Mouse (Mus musculus) intestine, postnatal 0 days (tissue): ENCODE measurements around the gene Csrnp2. TPM values are rescaled to one million over a fixed set of nuclear protein-coding genes. Genes with fewer than 3 reads are reported as not detected.
"Not testable (repeated sequence)": the region's sequence is repeated elsewhere in the genome, so short reads cannot be mapped to it uniquely, and the experiment has no call there.

ENCODE experiments used
- ATAC-seq: fragments of 200-750 bp; cut with Nextera tagmentation; 2 replicates; pipeline ENCODE4 v1.8.0; 2017; ENCODE audit warnings: mild to moderate bottlenecking, moderate TSS enrichment, moderate library complexity
- H3K27ac ChIP-seq: fragments of 300-500 bp; sonication (generic); 2 replicates; pipeline ENCODE4 v1.5.1; 2014; ENCODE audit warnings: mild to moderate bottlenecking, low read depth, low read length, moderate library complexity
- H3K27me3 ChIP-seq: fragments of 300-500 bp; sonication (generic); replicated peaks from 2 replicates; pipeline ENCODE4 v1.6.1; 2014; ENCODE audit warnings: low read length, mixed read lengths; ENCODE audit not compliant: control insufficient read depth, insufficient read depth
- H3K36me3 ChIP-seq: fragments of 300-500 bp; sonication (generic); 2 replicates; pipeline ENCODE4 v1.6.1; 2014; ENCODE audit warnings: mild to moderate bottlenecking, moderate library complexity; ENCODE audit not compliant: control insufficient read depth, insufficient read depth
- H3K4me1 ChIP-seq: fragments of 300-500 bp; sonication (generic); replicated peaks from 2 replicates; pipeline ENCODE4 v1.6.1; 2014; ENCODE audit warnings: antibody characterized with exemption, low read length, mixed read lengths; ENCODE audit not compliant: control insufficient read depth, insufficient read depth
- H3K4me2 ChIP-seq: fragments of 300-500 bp; sonication (generic); replicated peaks from 2 replicates; pipeline ENCODE4 v1.6.1; 2014; ENCODE audit warnings: low read depth, mild to moderate bottlenecking, moderate library complexity
- H3K4me3 ChIP-seq: fragments of 300-500 bp; sonication (generic); 2 replicates; pipeline ENCODE4 v1.5.1; 2014; ENCODE audit warnings: low read depth, low read length
- H3K9ac ChIP-seq: fragments of 300-500 bp; sonication (generic); 2 replicates; pipeline ENCODE4 v1.6.1; 2014; ENCODE audit warnings: mild to moderate bottlenecking, low read depth, low read length
- H3K9me3 ChIP-seq: fragments of 300-500 bp; sonication (generic); 2 replicates; pipeline ENCODE4 v1.6.1; 2016; ENCODE audit warnings: mixed run types; ENCODE audit not compliant: control insufficient read depth
- CTCF ChIP-seq: sonication (generic); IDR thresholded peaks from 2 replicates; pipeline ENCODE4 v1.5.1; 2016; ENCODE audit warnings: low read depth, mild to moderate bottlenecking, control low read depth, antibody characterized with exemption, moderate library complexity
- WGBS: fragments of 180-500 bp; shearing (Covaris S2); extraction: QIAGEN DNeasy Blood & Tissue Kit; methylation state at CpG from one replicate; pipeline ENCODE4 v1.1.7; 2014; 5-methylcytosine and 5-hydroxymethylcytosine counted together
- polyA plus RNA-seq: library from polyadenylated mRNA; unstranded; fragments of >200 nt; fragmentation: Nextera tagmentation; extraction: Ambion mirVana; gene quantifications from 2 replicates; pipeline ENCODE4 v1.2.1, GENCODE M21; 2015

The Csrnp2 gene
- 3.1 and 3.3 TPM in 2 replicates for polyA plus RNA-seq

DNA sequence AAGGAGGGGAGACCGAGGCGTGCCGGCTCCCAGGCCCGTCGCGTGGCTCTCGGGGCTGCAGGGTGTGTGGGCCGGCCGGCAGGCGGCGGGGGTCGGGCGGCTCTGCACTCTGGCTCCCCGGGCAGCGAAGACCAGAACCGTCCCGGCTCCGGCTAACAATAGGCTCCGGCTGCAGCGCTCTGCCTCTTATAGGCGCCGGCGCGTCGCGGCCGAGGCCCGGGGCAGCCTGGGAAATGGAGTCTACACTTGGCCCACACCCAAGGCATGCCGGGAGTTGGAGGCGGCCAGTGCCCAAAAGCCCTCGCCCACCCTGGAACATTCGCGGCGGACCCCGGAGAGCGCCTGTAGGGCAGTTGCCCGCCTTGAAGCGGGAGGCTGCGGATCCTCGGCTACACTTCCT is at the start of gene Csrnp2:
Csrnp2 (minus strand) TSS at position 387 of the 400 bp plus-strand sequence.
- peak within 1 kb of the TSS; percentile 62; the same call in 1 of the 2 replicates for H3K27ac ChIP-seq
- H3K4me3 ChIP-seq = peak within 1 kb of the TSS; percentile 76
- under 1% methylated on average over 40 of the region's 40 CpGs for WGBS
- TF ChIP-seq CTCF = peak; percentile 67
- H3K9me3 ChIP-seq = no peaks in the 10 kb centered on the region
- peaks cover 7% of the 10 kb centered on the region; the same call in 1 of the 2 replicates for H3K4me1 ChIP-seq
- no peaks in the 10 kb centered on the region for H3K27me3 ChIP-seq
- no peaks in the 10 kb centered on the region for H3K36me3 ChIP-seq
- peak within 1 kb of the TSS; percentile 74 for H3K9ac ChIP-seq
- peak; percentile 88 for ATAC-seq
- H3K4me2 ChIP-seq = peak within 1 kb of the TSS; percentile 100

DNA sequence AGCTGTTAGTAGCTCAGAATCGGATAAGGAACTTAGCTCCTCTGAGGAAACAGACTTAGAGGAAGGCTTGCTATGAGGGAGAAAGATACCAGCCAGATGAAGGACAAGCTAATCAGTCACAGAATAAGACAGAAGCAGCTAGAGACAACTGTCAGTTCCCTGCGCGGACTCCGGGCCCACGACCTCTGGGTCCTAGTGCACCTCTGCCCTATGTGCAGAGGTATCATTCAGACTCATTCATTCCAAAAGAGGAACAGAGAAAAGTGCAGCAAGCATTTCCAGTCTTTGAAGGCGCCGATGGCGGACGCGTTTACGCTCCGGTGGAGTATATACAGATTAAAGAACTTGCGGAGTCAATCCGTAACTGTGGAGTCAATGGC is 48.4 kb upstream of the Csrnp2 start:
- not testable (repeated sequence) for H3K4me2 ChIP-seq, H3K27me3 ChIP-seq, H3K36me3 ChIP-seq, H3K27ac ChIP-seq, H3K9me3 ChIP-seq, ATAC-seq, H3K9ac ChIP-seq, H3K4me3 ChIP-seq, H3K4me1 ChIP-seq
- 94% methylated on average over 14 of the region's 14 CpGs for WGBS

DNA sequence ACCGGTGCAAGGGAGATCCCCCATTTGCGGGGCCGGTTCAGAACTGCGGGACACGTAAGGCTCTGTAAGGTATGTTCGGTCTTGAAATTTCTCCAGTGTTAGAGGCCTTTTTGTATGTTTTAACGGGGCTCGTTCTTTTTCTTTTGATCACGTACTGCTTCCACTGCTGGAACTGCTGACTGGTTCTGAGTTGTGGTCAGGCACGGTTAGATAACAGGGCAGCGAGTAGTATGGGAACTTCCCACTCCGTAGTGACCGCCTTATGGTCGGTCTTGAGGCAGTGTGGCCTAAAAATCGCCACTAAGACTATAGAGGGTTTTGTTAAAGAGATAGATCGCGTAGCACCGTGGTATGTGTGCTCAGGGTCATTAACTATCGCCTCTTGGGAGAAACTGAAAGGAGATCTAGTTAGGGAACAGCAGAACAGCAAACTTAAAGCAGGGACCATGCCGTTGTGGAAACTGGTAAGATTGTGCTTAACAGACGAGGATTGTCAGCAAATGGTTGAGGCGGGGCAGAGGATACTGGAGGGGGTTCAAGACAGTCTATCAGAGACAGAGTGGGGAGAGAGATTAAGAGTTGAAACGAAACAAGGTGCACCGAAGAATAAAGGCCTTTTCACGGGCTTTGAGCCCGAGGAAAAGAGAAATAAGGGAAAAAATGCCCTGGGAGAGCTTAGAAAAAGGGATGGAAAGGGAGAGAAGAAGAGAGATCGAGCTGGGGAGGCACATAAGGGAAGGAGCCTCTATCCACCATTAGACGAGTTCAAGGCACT is 47.8 kb upstream of the Csrnp2 start:
- WGBS = 96% methylated on average over 25 of the region's 28 CpGs
- not testable (repeated sequence) for H3K9me3 ChIP-seq, ATAC-seq, H3K4me2 ChIP-seq, H3K27ac ChIP-seq, H3K4me3 ChIP-seq, H3K9ac ChIP-seq, H3K36me3 ChIP-seq, H3K27me3 ChIP-seq, H3K4me1 ChIP-seq

DNA sequence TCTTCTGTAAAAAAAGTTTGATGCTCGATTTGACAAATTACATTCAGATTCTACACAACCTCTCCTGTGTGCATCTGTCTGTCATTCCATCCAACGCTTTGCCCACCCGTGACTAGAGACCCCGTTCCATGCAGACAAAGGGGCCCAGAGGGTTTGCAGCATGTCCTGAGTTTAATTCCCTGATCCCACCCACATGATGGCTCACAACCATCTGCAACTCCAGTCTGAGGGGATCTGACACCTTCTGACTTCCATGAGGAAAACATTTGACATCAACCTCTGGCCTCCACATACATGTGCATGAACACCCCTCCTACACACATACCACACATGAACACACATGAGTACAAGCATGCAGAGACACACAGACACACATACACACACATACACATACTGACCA is 46.1 kb upstream of the Csrnp2 start:
- H3K4me1 ChIP-seq = no peaks in the 10 kb centered on the region
- H3K36me3 ChIP-seq = 0 out of 2 replicates have a peak, but pooled peaks cover 3% of the 10 kb centered on the region
- H3K4me2 ChIP-seq = no peak overlapping the region
- H3K4me3 ChIP-seq = no peak overlapping the region
- no peaks in the 10 kb centered on the region for H3K9me3 ChIP-seq
- TF ChIP-seq CTCF = no peak
- H3K27me3 ChIP-seq = no peaks in the 10 kb centered on the region
- no peak overlapping the region for H3K9ac ChIP-seq
- no peak overlapping the region for H3K27ac ChIP-seq
- WGBS = 90% methylated on average over 4 of the region's 4 CpGs
- ATAC-seq = no peak

DNA sequence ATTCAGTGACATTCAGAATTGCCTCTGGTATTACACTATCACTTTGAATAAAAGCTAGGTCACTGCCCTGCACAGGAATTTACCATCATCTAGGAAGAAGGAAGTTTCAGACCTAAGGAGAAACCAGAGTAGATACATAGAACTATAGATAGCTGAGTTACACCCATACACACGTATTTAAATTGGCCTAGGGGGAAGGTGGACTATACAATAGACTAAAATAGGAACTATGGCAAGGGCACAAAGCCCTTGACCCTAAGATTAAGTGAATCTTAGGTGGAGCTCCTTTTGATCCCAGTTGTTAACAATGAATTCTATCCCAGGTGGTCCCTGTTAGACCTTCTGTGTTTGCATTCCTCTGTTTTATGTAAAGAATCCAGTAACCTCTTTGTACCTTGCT is 45.7 kb upstream of the Csrnp2 start:
- H3K4me1 ChIP-seq, H3K27ac ChIP-seq, H3K36me3 ChIP-seq, H3K27me3 ChIP-seq, ATAC-seq, H3K9me3 ChIP-seq, H3K9ac ChIP-seq, H3K4me2 ChIP-seq, H3K4me3 ChIP-seq: not testable (repeated sequence)
- WGBS = 65% methylated on average over 1 of the region's 1 CpGs

DNA sequence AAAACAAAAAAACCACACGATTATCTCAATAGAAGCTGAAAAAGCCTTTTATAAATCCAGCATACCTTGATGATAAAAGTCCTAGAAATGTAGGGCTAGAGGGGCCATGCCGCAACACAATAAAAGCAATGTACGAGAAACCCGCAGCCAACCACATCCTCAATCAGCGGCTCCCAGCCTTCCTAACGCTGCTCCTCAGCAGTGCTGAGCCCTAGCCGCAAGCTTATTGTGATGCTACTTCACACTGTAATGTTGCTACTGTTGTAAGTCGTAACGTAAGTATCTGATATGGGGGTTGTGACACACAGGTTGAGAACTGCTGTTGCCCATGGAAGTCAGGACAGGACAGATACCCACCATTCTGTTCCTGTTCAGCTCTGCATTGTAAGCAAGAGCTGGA is 44.1 kb upstream of the Csrnp2 start:
- ATAC-seq = no peak
- 93% methylated on average over 9 of the region's 9 CpGs for WGBS
- Histone ChIP-seq H3K36me3 (0 out of 2 replicates have a peak, but pooled peaks cover 6% of the 10 kb centered on the region), H3K4me1 (no peaks in the 10 kb centered on the region), H3K9me3 (no peaks in the 10 kb centered on the region), H3K9ac (no peak overlapping the region), H3K4me3 (no peak overlapping the region), H3K27me3 (no peaks in the 10 kb centered on the region), H3K27ac (no peak overlapping the region), H3K4me2 (no peak overlapping the region)
- TF ChIP-seq CTCF = no peak

DNA sequence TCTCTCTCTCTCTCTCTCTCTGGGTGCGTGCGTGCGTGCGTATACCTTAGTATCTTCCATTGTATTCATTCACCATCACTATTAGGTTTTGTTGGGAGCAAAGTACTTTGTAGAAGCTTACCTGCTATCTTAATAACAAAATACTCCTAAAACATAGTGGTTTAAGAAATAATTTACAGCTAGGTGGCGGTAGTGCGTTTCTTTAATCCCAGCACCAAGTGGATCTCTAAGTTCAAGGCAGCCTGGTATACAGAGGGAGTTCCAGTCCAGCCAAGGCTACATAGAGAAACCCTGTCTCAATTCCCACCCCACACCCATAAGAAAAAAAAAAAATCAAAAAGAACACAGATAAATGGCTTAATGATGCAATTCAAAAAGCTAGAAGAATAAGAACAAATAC is 42.6 kb upstream of the Csrnp2 start:
- no peak for ATAC-seq
- 85% methylated on average over 6 of the region's 6 CpGs for WGBS
- Histone ChIP-seq H3K4me3 (no peak overlapping the region), H3K27ac (no peak overlapping the region), H3K27me3 (no peaks in the 10 kb centered on the region), H3K9me3 (no peaks in the 10 kb centered on the region), H3K4me2 (no peak overlapping the region), H3K4me1 (no peaks in the 10 kb centered on the region), H3K9ac (no peak overlapping the region), H3K36me3 (peaks cover 8% of the 10 kb centered on the region; the same call in 1 of the 2 replicates)
- TF ChIP-seq CTCF = peak; percentile 68
